Mouse (Mus musculus): ENCODE data around the gene Rbms2.

DNA sequence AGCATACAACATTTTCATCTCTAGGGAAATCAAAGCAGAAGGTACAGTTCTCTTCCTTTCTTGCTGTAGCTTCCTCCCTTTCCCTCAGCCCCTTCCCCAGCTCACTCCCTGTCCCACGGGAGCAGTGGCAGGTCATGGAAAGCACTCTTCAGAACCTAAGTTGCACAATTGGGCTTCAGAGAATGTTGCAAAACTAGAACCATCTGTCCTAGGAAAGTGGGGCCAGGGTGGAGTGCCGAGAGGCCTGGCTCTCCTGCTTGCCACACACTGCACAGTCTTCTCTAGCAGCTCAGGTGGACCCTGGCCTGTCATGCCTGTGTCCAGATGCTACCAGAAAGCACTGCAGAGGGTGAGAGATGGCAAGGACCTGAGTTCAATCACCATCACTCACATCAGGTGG, 35.1 kb downstream of the Rbms2 start:
- TF ChIP-seq POLR2A (IDR thresholded peaks at IDR 0.05; ENCODE audit: insufficient read length, low read depth), result no peak
- TF ChIP-seq POLR2AphosphoS2 (IDR thresholded peaks at IDR 0.05; ENCODE audit: insufficient read length, low read depth), result no peak
- no peak for TF ChIP-seq E2F4 (IDR thresholded peaks at IDR 0.05; ENCODE audit: insufficient read depth)
